Mouse (Mus musculus) liver, adult (tissue): ENCODE measurements at regions not wholly inside any gene's neighbourhood (a gene's known extent, or its start where the extent isn't known, plus 50 kb on each side); places are given as distances from the start of the nearest gene placed in this dataset.

Source experiments
- GATA4 ChIP-seq: IDR thresholded peaks from 2 replicates; pipeline ENCODE4 v1.6.1; 2014; ENCODE audit warnings: mild to moderate bottlenecking, low read length; ENCODE audit not compliant: insufficient replicate concordance

GRCm38 (mm10) chr14:61718392-61719124 is 111.3 kb downstream of the Kcnrg start:
- TF ChIP-seq GATA4, result no peak

- TF ChIP-seq GATA4, result no peak
These were observed 114.0 kb downstream of the Kcnrg start for GRCm38 (mm10) chr14:61721302-61721701.

- no peak for TF ChIP-seq GATA4
These were observed 117.7 kb downstream of the Kcnrg start for GRCm38 (mm10) chr14:61724942-61725341.

GRCm38 (mm10) chr14:61728562-61728961 is 121.3 kb downstream of the Kcnrg start:
- TF ChIP-seq GATA4, result no peak

GRCm38 (mm10) chr14:61735541-61735940 is 128.3 kb downstream of the Kcnrg start:
- TF ChIP-seq GATA4, result no peak

- no peak for TF ChIP-seq GATA4
These were observed 129.4 kb downstream of the Kcnrg start for GRCm38 (mm10) chr14:61736384-61737322.

- TF ChIP-seq GATA4, result no peak
These were observed 130.3 kb downstream of the Kcnrg start for GRCm38 (mm10) chr14:61737504-61738040.

- no peak for TF ChIP-seq GATA4
These were observed 132.2 kb downstream of the Kcnrg start for GRCm38 (mm10) chr14:61739453-61739852.

GRCm38 (mm10) chr14:61743855-61744408 is 136.7 kb downstream of the Kcnrg start:
- TF ChIP-seq GATA4, result no peak

- no peak for TF ChIP-seq GATA4
These were observed 146.2 kb downstream of the Kcnrg start for GRCm38 (mm10) chr14:61753421-61753820.

GRCm38 (mm10) chr14:61756651-61757050 is 149.4 kb downstream of the Kcnrg start:
- TF ChIP-seq GATA4, result no peak

GRCm38 (mm10) chr14:61757086-61757822 is 150.0 kb downstream of the Kcnrg start:
- no peak for TF ChIP-seq GATA4

GRCm38 (mm10) chr14:61757823-61758175 is 150.5 kb downstream of the Kcnrg start:
- no peak for TF ChIP-seq GATA4

- TF ChIP-seq GATA4, result no peak
These were observed 151.3 kb downstream of the Kcnrg start for GRCm38 (mm10) chr14:61758586-61758985.

GRCm38 (mm10) chr14:61762076-61762475 is 154.8 kb downstream of the Kcnrg start:
- no peak for TF ChIP-seq GATA4

- TF ChIP-seq GATA4, result no peak
These were observed 162.6 kb downstream of the Kcnrg start for GRCm38 (mm10) chr14:61769881-61770280.
